Mouse (Mus musculus): ENCODE data around the gene Fas. TPM values are rescaled to one million over a fixed set of nuclear protein-coding genes. Genes with fewer than 3 reads are reported as not detected.

The Fas gene
- polyA plus RNA-seq, 1 experiment = 2.3 TPM

GRCm38 (mm10) chr19:34252450-34252849 lies 38.0 kb upstream of the Fas start:
- Histone ChIP-seq H3K27me3 (ENCODE audit: control insufficient read depth, insufficient read depth, low read length) (no peaks in the 10 kb centered on the region), H3K4me3 (ENCODE audit: low read depth, low read length) (peak overlapping the region; percentile 51), H3K36me3 (ENCODE audit: control insufficient read depth, insufficient read depth, low read length) (peaks cover 3% of the 10 kb centered on the region; the same call in 1 of the 2 replicates), H3K27ac (ENCODE audit: insufficient read depth, low read depth, low read length) (no peak overlapping the region), H3K4me1 (ENCODE audit: control insufficient read depth, insufficient read depth, insufficient read length, low read length) (no peaks in the 10 kb centered on the region)
- WGBS = 77% methylated on average over 9 of the region's 9 CpGs
- TF ChIP-seq POLR2A (IDR thresholded peaks at IDR 0.05; ENCODE audit: low read depth, low read length) (no peak), CTCF (IDR thresholded peaks at IDR 0.05; ENCODE audit: extremely low read depth, insufficient read length, insufficient replicate concordance, low read depth, low read length) (no peak)

- TF ChIP-seq POLR2A (IDR thresholded peaks at IDR 0.05; ENCODE audit: low read depth, low read length) (no peak), CTCF (IDR thresholded peaks at IDR 0.05; ENCODE audit: extremely low read depth, insufficient read length, insufficient replicate concordance, low read depth, low read length) (no peak)
- Histone ChIP-seq H3K27me3 (ENCODE audit: control insufficient read depth, insufficient read depth, low read length) (no peaks in the 10 kb centered on the region), H3K27ac (ENCODE audit: insufficient read depth, low read depth, low read length) (peak overlapping the region; percentile 85), H3K4me1 (ENCODE audit: control insufficient read depth, insufficient read depth, insufficient read length, low read length) (no peaks in the 10 kb centered on the region), H3K4me3 (ENCODE audit: low read depth, low read length) (peak overlapping the region; percentile 10; the same call in 1 of the 2 replicates), H3K36me3 (ENCODE audit: control insufficient read depth, insufficient read depth, low read length) (no peaks in the 10 kb centered on the region)
- 37% methylated on average over 14 of the region's 14 CpGs for WGBS
These were observed 36.2 kb upstream of the Fas start for GRCm38 (mm10) chr19:34254101-34254879.

GRCm38 (mm10) chr19:34254880-34255681 lies 35.4 kb upstream of the Fas start, which contains the start of gene Acta2:
Gene Acta2 (minus strand): TSS chr19:34255590.
- Histone ChIP-seq H3K36me3 (ENCODE audit: control insufficient read depth, insufficient read depth, low read length) (no peaks in the 10 kb centered on the region), H3K4me3 (ENCODE audit: low read depth, low read length) (peak within 1 kb of the TSS; percentile 10; the same call in 1 of the 2 replicates), H3K4me1 (ENCODE audit: control insufficient read depth, insufficient read depth, insufficient read length, low read length) (no peaks in the 10 kb centered on the region), H3K27ac (ENCODE audit: insufficient read depth, low read depth, low read length) (peak within 1 kb of the TSS; percentile 81), H3K27me3 (ENCODE audit: control insufficient read depth, insufficient read depth, low read length) (no peaks in the 10 kb centered on the region)
- WGBS = 66% methylated on average over 16 of the region's 16 CpGs
- TF ChIP-seq CTCF (IDR thresholded peaks at IDR 0.05; ENCODE audit: extremely low read depth, insufficient read length, insufficient replicate concordance, low read depth, low read length) (no peak), POLR2A (IDR thresholded peaks at IDR 0.05; ENCODE audit: low read depth, low read length) (peak; percentile 39; the same call in 1 of the 2 replicates)

GRCm38 (mm10) chr19:34256149-34256548 lies 34.3 kb upstream of the Fas start:
- Histone ChIP-seq H3K36me3 (ENCODE audit: control insufficient read depth, insufficient read depth, low read length) (no peaks in the 10 kb centered on the region), H3K27ac (ENCODE audit: insufficient read depth, low read depth, low read length) (0 out of 2 replicates have a peak overlapping the region, but pooled peaks have one; percentile 10), H3K4me1 (ENCODE audit: control insufficient read depth, insufficient read depth, insufficient read length, low read length) (no peaks in the 10 kb centered on the region), H3K27me3 (ENCODE audit: control insufficient read depth, insufficient read depth, low read length) (no peaks in the 10 kb centered on the region), H3K4me3 (ENCODE audit: low read depth, low read length) (no peak overlapping the region)
- WGBS = 72% methylated on average over 5 of the region's 5 CpGs
- TF ChIP-seq CTCF (IDR thresholded peaks at IDR 0.05; ENCODE audit: extremely low read depth, insufficient read length, insufficient replicate concordance, low read depth, low read length) (no peak), POLR2A (IDR thresholded peaks at IDR 0.05; ENCODE audit: low read depth, low read length) (no peak)

- H3K36me3 ChIP-seq (ENCODE audit: control insufficient read depth, insufficient read depth, low read length) = no peaks in the 10 kb centered on the region
- 77% methylated on average over 2 of the region's 2 CpGs for WGBS
These were observed 33.5 kb upstream of the Fas start for GRCm38 (mm10) chr19:34256936-34257335.

GRCm38 (mm10) chr19:34262273-34262974 lies 28.0 kb upstream of the Fas start:
- no peak overlapping the region for H3K27ac ChIP-seq (ENCODE audit: insufficient read depth, low read depth, low read length)
- H3K27me3 ChIP-seq (ENCODE audit: control insufficient read depth, insufficient read depth, low read length) = no peaks in the 10 kb centered on the region
- H3K4me1 ChIP-seq (ENCODE audit: control insufficient read depth, insufficient read depth, insufficient read length, low read length) = peaks cover 8% of the 10 kb centered on the region; the same call in 1 of the 2 replicates
- WGBS = 41% methylated on average over 2 of the region's 2 CpGs
- TF ChIP-seq CTCF (IDR thresholded peaks at IDR 0.05; ENCODE audit: extremely low read depth, insufficient read length, insufficient replicate concordance, low read depth, low read length) (no peak), POLR2A (IDR thresholded peaks at IDR 0.05; ENCODE audit: low read depth, low read length) (no peak)
- H3K4me3 ChIP-seq (ENCODE audit: low read depth, low read length) = no peak overlapping the region
- H3K36me3 ChIP-seq (ENCODE audit: control insufficient read depth, insufficient read depth, low read length) = no peaks in the 10 kb centered on the region

More at GRCm38 (mm10) chr19:34256936-34257335, 33.5 kb upstream of the Fas start:
- Histone ChIP-seq H3K27me3 (ENCODE audit: control insufficient read depth, insufficient read depth, low read length) (no peaks in the 10 kb centered on the region), H3K27ac (ENCODE audit: insufficient read depth, low read depth, low read length) (no peak overlapping the region), H3K4me3 (ENCODE audit: low read depth, low read length) (no peak overlapping the region), H3K4me1 (ENCODE audit: control insufficient read depth, insufficient read depth, insufficient read length, low read length) (no peaks in the 10 kb centered on the region)
- TF ChIP-seq POLR2A (IDR thresholded peaks at IDR 0.05; ENCODE audit: low read depth, low read length) = no peak
- TF ChIP-seq CTCF (IDR thresholded peaks at IDR 0.05; ENCODE audit: extremely low read depth, insufficient read length, insufficient replicate concordance, low read depth, low read length) = no peak

Data from small intestine, adult 2 months (tissue).